In genomic region chr2:6728840-6729252, GRCm38 (mm10) we compare ENCODE assay signal across 10 mouse cellular contexts.
DNase-seq lines count a peak whose midpoint lies in the region; ATAC-seq lines count a peak whose summit lies in the region.
"Had no signal": no experiment of that assay in that cellular context is flagged by ENCODE, and none has a peak within 500 bp of the region (broad histone marks: within the 10 kb centered on the region; RNA-seq: fewer than 3 reads in every experiment).

No protein-coding gene starts in this region.

- no peak overlapping the region for H3K4me2 ChIP-seq in kidney, embryonic 15.5 days
- no peak overlapping the region for H3K4me2 ChIP-seq in forebrain, embryonic 16.5 days (ENCODE audit: low read length)

- H3K27ac ChIP-seq in kidney, embryonic 15.5 days: no peak overlapping the region
- H3K27ac ChIP-seq in forebrain, embryonic 16.5 days (ENCODE audit: low read length): no peak overlapping the region
- no peak overlapping the region for H3K27ac ChIP-seq in heart, embryonic 10.5 days

- no peaks in the 10 kb centered on the region for H3K27me3 ChIP-seq in kidney, embryonic 15.5 days
- H3K27me3 ChIP-seq in forebrain, embryonic 16.5 days (replicated peaks; ENCODE audit: control insufficient read depth, insufficient read depth, low read length): no peaks in the 10 kb centered on the region
- H3K27me3 ChIP-seq in heart, embryonic 10.5 days (ENCODE audit: insufficient read depth, poor library complexity, severe bottlenecking): no peaks in the 10 kb centered on the region

- no peaks in the 10 kb centered on the region for H3K36me3 ChIP-seq in kidney, embryonic 15.5 days
- H3K36me3 ChIP-seq in forebrain, embryonic 16.5 days (ENCODE audit: control insufficient read depth, insufficient read depth): no peaks in the 10 kb centered on the region
- no peaks in the 10 kb centered on the region for H3K36me3 ChIP-seq in heart, embryonic 10.5 days

- peak; percentile 18; the same call in 1 of the 2 replicates for ATAC-seq in kidney, embryonic 15.5 days (replicated peaks; ENCODE audit: low FRiP score)
- ATAC-seq in forebrain, embryonic 16.5 days: peak; percentile 14
- 0 out of 2 replicates have a peak, but pooled peaks have one; percentile 22 for ATAC-seq in megakaryocyte-erythroid progenitor cell, adult 5-6 weeks (replicated peaks; ENCODE audit: low FRiP score, low TSS enrichment, poor library complexity, severe bottlenecking)
- ATAC-seq in megakaryocyte progenitor cell, adult 5-6 weeks (replicated peaks; ENCODE audit: poor library complexity): no peak

- no peaks in the 10 kb centered on the region for H3K9me3 ChIP-seq in kidney, embryonic 15.5 days (replicated peaks)
- H3K9me3 ChIP-seq in forebrain, embryonic 16.5 days (ENCODE audit: control insufficient read depth, low read length): no peaks in the 10 kb centered on the region
- H3K9me3 ChIP-seq in heart, embryonic 10.5 days: no peaks in the 10 kb centered on the region

- no peaks in the 10 kb centered on the region for H3K4me1 ChIP-seq in kidney, embryonic 15.5 days
- H3K4me1 ChIP-seq in forebrain, embryonic 16.5 days (replicated peaks; ENCODE audit: control insufficient read depth, insufficient read depth, low read length): peaks cover 49% of the 10 kb centered on the region
- peaks cover 16% of the 10 kb centered on the region for H3K4me1 ChIP-seq in heart, embryonic 10.5 days

- no peak overlapping the region for H3K4me3 ChIP-seq in kidney, embryonic 15.5 days (replicated peaks)
- no peak overlapping the region for H3K4me3 ChIP-seq in forebrain, embryonic 16.5 days (replicated peaks; ENCODE audit: low read length)
- H3K4me3 ChIP-seq in heart, embryonic 10.5 days: no peak overlapping the region
- H3K4me3 ChIP-seq: myocyte had no signal

- 77% methylated on average over 2 of the region's 2 CpGs for WGBS in kidney, embryonic 15.5 days
- WGBS in forebrain, embryonic 16.5 days: 83% methylated on average over 2 of the region's 2 CpGs
- 71% methylated on average over 2 of the region's 2 CpGs for WGBS in heart, embryonic 10.5 days

- H3K9ac ChIP-seq in kidney, embryonic 15.5 days: no peak overlapping the region
- H3K9ac ChIP-seq in forebrain, embryonic 16.5 days (replicated peaks; ENCODE audit: low read depth, low read length): no peak overlapping the region

- DNase-seq in kidney, adult 11 months: no peak
- DNase-seq in cerebellum, postnatal 10 days: peak; percentile 34 to 42
- no peak for DNase-seq in frontal cortex, postnatal 36 days (ENCODE audit: low spot score in 2 of 2)
- no peak for DNase-seq in heart, embryonic 10.5 days (ENCODE audit: low spot score)
- DNase-seq: layer of hippocampus, adult 9-11 months had no signal

Comparison
In these comparisons a context has a peak if more than half of its experiments do, and no peak if none do; other contexts are left out.
1. DNase-seq: peak in cerebellum, postnatal 10 days (2 of 2); none in kidney, adult 11 months (single experiment), frontal cortex, postnatal 36 days (0 of 2) and heart, embryonic 10.5 days (single experiment).